Mouse (Mus musculus): ENCODE measurements around the gene Sgpp2. TPM values are rescaled to one million over a fixed set of nuclear protein-coding genes. Genes with fewer than 3 reads are reported as not detected.

Sgpp2 gene
- polyA plus RNA-seq, 1 experiment from 2014 or later: 2.6 TPM

GRCm38 (mm10) chr1:78340584-78340983, 30.4 kb downstream of the Sgpp2 start:
- no peak for ATAC-seq (ENCODE audit: low FRiP score, low read depth)
- WGBS: 70% methylated on average over 5 of the region's 5 CpGs
- Histone ChIP-seq H3K36me3 (no peaks in the 10 kb centered on the region), H3K4me2 (replicated peaks) (no peak overlapping the region), H3K27ac (replicated peaks) (no peak overlapping the region), H3K27me3 (peaks cover 7% of the 10 kb centered on the region; the same call in 1 of the 2 replicates), H3K4me3 (no peak overlapping the region), H3K4me1 (0 out of 2 replicates have a peak, but pooled peaks cover 3% of the 10 kb centered on the region), H3K9me3 (no peaks in the 10 kb centered on the region), H3K9ac (replicated peaks) (no peak overlapping the region)

GRCm38 (mm10) chr1:78347317-78347806, 37.2 kb downstream of the Sgpp2 start:
- no peak overlapping the region for H3K4me3 ChIP-seq
- no peaks in the 10 kb centered on the region for H3K4me1 ChIP-seq
- no peak for ATAC-seq (ENCODE audit: low FRiP score, low read depth)
- H3K27ac ChIP-seq (replicated peaks): no peak overlapping the region
- no peak overlapping the region for H3K4me2 ChIP-seq (replicated peaks)
- no peak overlapping the region for H3K9ac ChIP-seq (replicated peaks)
- H3K9me3 ChIP-seq: no peaks in the 10 kb centered on the region
- no peaks in the 10 kb centered on the region; the same call in 1 of the 2 replicates for H3K27me3 ChIP-seq
- WGBS: 87% methylated on average over 12 of the region's 12 CpGs
- no peaks in the 10 kb centered on the region for H3K36me3 ChIP-seq

GRCm38 (mm10) chr1:78349219-78349618, 39.1 kb downstream of the Sgpp2 start:
- Histone ChIP-seq H3K36me3 (no peaks in the 10 kb centered on the region), H3K4me2 (replicated peaks) (no peak overlapping the region), H3K9me3 (no peaks in the 10 kb centered on the region), H3K4me1 (no peaks in the 10 kb centered on the region), H3K27ac (replicated peaks) (no peak overlapping the region), H3K4me3 (no peak overlapping the region), H3K9ac (replicated peaks) (no peak overlapping the region), H3K27me3 (peaks cover 3% of the 10 kb centered on the region; the same call in 1 of the 2 replicates)
- WGBS: 71% methylated on average over 1 of the region's 1 CpGs
- no peak for ATAC-seq (ENCODE audit: low FRiP score, low read depth)

- 76% methylated on average over 1 of the region's 1 CpGs for WGBS
- no peak for ATAC-seq (ENCODE audit: low FRiP score, low read depth)
- Histone ChIP-seq H3K36me3 (no peaks in the 10 kb centered on the region), H3K27ac (replicated peaks) (no peak overlapping the region), H3K27me3 (peaks cover 12% of the 10 kb centered on the region), H3K4me1 (no peaks in the 10 kb centered on the region), H3K9ac (replicated peaks) (no peak overlapping the region), H3K9me3 (no peaks in the 10 kb centered on the region), H3K4me2 (replicated peaks) (no peak overlapping the region), H3K4me3 (no peak overlapping the region)
These were observed 43.1 kb downstream of the Sgpp2 start for GRCm38 (mm10) chr1:78353254-78353653.

- Histone ChIP-seq H3K27ac (replicated peaks) (no peak overlapping the region), H3K36me3 (no peaks in the 10 kb centered on the region), H3K9me3 (no peaks in the 10 kb centered on the region), H3K4me3 (no peak overlapping the region), H3K4me1 (no peaks in the 10 kb centered on the region), H3K27me3 (peaks cover 12% of the 10 kb centered on the region; the same call in 1 of the 2 replicates), H3K9ac (replicated peaks) (no peak overlapping the region), H3K4me2 (replicated peaks) (no peak overlapping the region)
- no peak for ATAC-seq (ENCODE audit: low FRiP score, low read depth)
- 65% methylated on average over 4 of the region's 4 CpGs for WGBS
These were observed 45.0 kb downstream of the Sgpp2 start for GRCm38 (mm10) chr1:78355123-78355522.

- H3K9ac ChIP-seq (replicated peaks): no peak overlapping the region
- H3K36me3 ChIP-seq: no peaks in the 10 kb centered on the region
- no peaks in the 10 kb centered on the region for H3K9me3 ChIP-seq
- no peak overlapping the region for H3K4me2 ChIP-seq (replicated peaks)
- H3K27ac ChIP-seq (replicated peaks): no peak overlapping the region
- H3K4me1 ChIP-seq: no peaks in the 10 kb centered on the region
- WGBS: 92% methylated on average over 4 of the region's 4 CpGs
- H3K4me3 ChIP-seq: no peak overlapping the region
- peaks cover 17% of the 10 kb centered on the region; the same call in 1 of the 2 replicates for H3K27me3 ChIP-seq
- ATAC-seq (ENCODE audit: low FRiP score, low read depth): no peak
These were observed 47.3 kb downstream of the Sgpp2 start for GRCm38 (mm10) chr1:78357415-78357814.

- Histone ChIP-seq H3K4me3 (no peak overlapping the region), H3K27ac (replicated peaks) (no peak overlapping the region), H3K4me1 (no peaks in the 10 kb centered on the region), H3K36me3 (no peaks in the 10 kb centered on the region), H3K27me3 (peaks cover 16% of the 10 kb centered on the region), H3K9me3 (no peaks in the 10 kb centered on the region), H3K4me2 (replicated peaks) (no peak overlapping the region), H3K9ac (replicated peaks) (no peak overlapping the region)
- ATAC-seq (ENCODE audit: low FRiP score, low read depth): no peak
- 85% methylated on average over 1 of the region's 1 CpGs for WGBS
These were observed 47.7 kb downstream of the Sgpp2 start for GRCm38 (mm10) chr1:78357868-78358267.

- H3K9me3 ChIP-seq: no peaks in the 10 kb centered on the region
- ATAC-seq (ENCODE audit: low FRiP score, low read depth): no peak
- H3K27me3 ChIP-seq: peaks cover 19% of the 10 kb centered on the region
- no peak overlapping the region for H3K27ac ChIP-seq (replicated peaks)
- no peak overlapping the region for H3K4me3 ChIP-seq
- WGBS: 26% methylated on average over 13 of the region's 13 CpGs
- H3K4me1 ChIP-seq: peaks cover 12% of the 10 kb centered on the region
- no peak overlapping the region for H3K9ac ChIP-seq (replicated peaks)
- no peak overlapping the region for H3K4me2 ChIP-seq (replicated peaks)
- H3K36me3 ChIP-seq: no peaks in the 10 kb centered on the region
These were observed 54.1 kb downstream of the Sgpp2 start for GRCm38 (mm10) chr1:78363965-78364889.

GRCm38 (mm10) chr1:78367806-78368205, 57.7 kb downstream of the Sgpp2 start:
- no peak overlapping the region for H3K27ac ChIP-seq (replicated peaks)
- H3K27me3 ChIP-seq: peaks cover 18% of the 10 kb centered on the region
- no peaks in the 10 kb centered on the region for H3K36me3 ChIP-seq
- no peak for ATAC-seq (ENCODE audit: low FRiP score, low read depth)
- peaks cover 12% of the 10 kb centered on the region for H3K4me1 ChIP-seq
- H3K9me3 ChIP-seq: peaks cover 5% of the 10 kb centered on the region
- H3K9ac ChIP-seq (replicated peaks): no peak overlapping the region
- WGBS: 54% methylated on average over 5 of the region's 5 CpGs
- no peak overlapping the region for H3K4me2 ChIP-seq (replicated peaks)
- no peak overlapping the region for H3K4me3 ChIP-seq

- no peak overlapping the region for H3K4me3 ChIP-seq
- no peak overlapping the region for H3K9ac ChIP-seq (replicated peaks)
- H3K9me3 ChIP-seq: peaks cover 8% of the 10 kb centered on the region
- H3K27ac ChIP-seq (replicated peaks): no peak overlapping the region
- WGBS: 72% methylated on average over 6 of the region's 6 CpGs
- ATAC-seq (ENCODE audit: low FRiP score, low read depth): no peak
- no peak overlapping the region for H3K4me2 ChIP-seq (replicated peaks)
- peaks cover 9% of the 10 kb centered on the region for H3K4me1 ChIP-seq
- no peaks in the 10 kb centered on the region for H3K36me3 ChIP-seq
- H3K27me3 ChIP-seq: peaks cover 7% of the 10 kb centered on the region; the same call in 1 of the 2 replicates
These were observed 60.0 kb downstream of the Sgpp2 start for GRCm38 (mm10) chr1:78370121-78370520.

GRCm38 (mm10) chr1:78371569-78372236, 61.6 kb downstream of the Sgpp2 start:
- ATAC-seq (ENCODE audit: low FRiP score, low read depth): no peak
- 91% methylated on average over 2 of the region's 2 CpGs for WGBS

GRCm38 (mm10) chr1:78372316-78372715, 62.2 kb downstream of the Sgpp2 start:
- Histone ChIP-seq H3K4me2 (replicated peaks) (no peak overlapping the region), H3K27me3 (peaks cover 7% of the 10 kb centered on the region; the same call in 1 of the 2 replicates), H3K4me1 (peaks cover 1% of the 10 kb centered on the region), H3K27ac (replicated peaks) (no peak overlapping the region), H3K9ac (replicated peaks) (no peak overlapping the region), H3K4me3 (no peak overlapping the region), H3K36me3 (no peaks in the 10 kb centered on the region), H3K9me3 (peaks cover 8% of the 10 kb centered on the region)
- ATAC-seq (ENCODE audit: low FRiP score, low read depth): no peak
- 93% methylated on average over 9 of the region's 9 CpGs for WGBS

More at GRCm38 (mm10) chr1:78371569-78372236, 61.6 kb downstream of the Sgpp2 start:
- peaks cover 7% of the 10 kb centered on the region; the same call in 1 of the 2 replicates for H3K27me3 ChIP-seq
- H3K4me2 ChIP-seq (replicated peaks): no peak overlapping the region
- H3K4me3 ChIP-seq: no peak overlapping the region
- H3K9me3 ChIP-seq: peaks cover 8% of the 10 kb centered on the region
- H3K27ac ChIP-seq (replicated peaks): no peak overlapping the region
- H3K9ac ChIP-seq (replicated peaks): no peak overlapping the region
- peaks cover 7% of the 10 kb centered on the region for H3K4me1 ChIP-seq
- no peaks in the 10 kb centered on the region for H3K36me3 ChIP-seq
